Mouse (Mus musculus) embryonic facial prominence, embryonic 14.5 days (tissue): ENCODE results near the gene Vps51. TPM values are rescaled to one million over a fixed set of nuclear protein-coding genes. Genes with fewer than 3 reads are reported as not detected.

Experiments
- ATAC-seq: fragments of 200-750 bp; cut with Nextera tagmentation; 2 replicates; pipeline ENCODE4 v1.8.0; 2017; ENCODE audit warnings: low read depth, moderate number of reproducible peaks, moderate TSS enrichment
- DNase-seq: peaks from one replicate; pipeline ENCODE4 v3.0.0-alpha.2; 2015; ENCODE audit warnings: low spot score
- H3K27ac ChIP-seq: fragments of 300-500 bp; sonication (generic); replicated peaks from 2 replicates; pipeline ENCODE4 v1.5.1; 2014; ENCODE audit warnings: low read depth, mild to moderate bottlenecking, low read length, moderate library complexity
- H3K27me3 ChIP-seq: fragments of 300-500 bp; sonication (generic); replicated peaks from 2 replicates; pipeline ENCODE4 v1.6.1; 2014; ENCODE audit warnings: low read length; ENCODE audit not compliant: control insufficient read depth, insufficient read depth
- H3K36me3 ChIP-seq: fragments of 300-500 bp; sonication (generic); 2 replicates; pipeline ENCODE4 v1.6.1; 2014; ENCODE audit warnings: low read length, mixed read lengths; ENCODE audit not compliant: control insufficient read depth, insufficient read depth
- H3K4me1 ChIP-seq: fragments of 300-500 bp; sonication (generic); 2 replicates; pipeline ENCODE4 v1.6.1; 2014; ENCODE audit warnings: antibody characterized with exemption, low read length; ENCODE audit not compliant: control insufficient read depth, insufficient read depth
- H3K4me2 ChIP-seq: fragments of 300-500 bp; sonication (generic); 2 replicates; pipeline ENCODE4 v1.6.1; 2014; ENCODE audit warnings: low read depth, mild to moderate bottlenecking, low read length, moderate library complexity, mixed read lengths
- H3K4me3 ChIP-seq: fragments of 300-500 bp; sonication (generic); 2 replicates; pipeline ENCODE4 v1.5.1; 2014; ENCODE audit warnings: low read depth, mild to moderate bottlenecking, low read length
- H3K9ac ChIP-seq: fragments of 300-500 bp; sonication (generic); 2 replicates; pipeline ENCODE4 v1.6.1; 2014; ENCODE audit warnings: low read depth, mild to moderate bottlenecking, low read length, moderate library complexity, mixed read lengths
- H3K9me3 ChIP-seq: fragments of 300-500 bp; sonication (generic); 2 replicates; pipeline ENCODE4 v1.6.1; 2016; ENCODE audit warnings: low read length; ENCODE audit not compliant: control insufficient read depth
- WGBS: fragments of 180-500 bp; shearing (Covaris S2); extraction: QIAGEN DNeasy Blood & Tissue Kit; methylation state at CpG from one replicate; pipeline ENCODE4 v1.1.7; 2014; 5-methylcytosine and 5-hydroxymethylcytosine counted together
- polyA plus RNA-seq: library from polyadenylated mRNA; unstranded; fragments of >200 nt; fragmentation: Nextera tagmentation; extraction: Ambion mirVana; gene quantifications from 2 replicates; pipeline ENCODE4 v1.2.1, GENCODE M21; 2014

Vps51 gene
- polyA plus RNA-seq, 1 experiment from 2014 or later: 52.0 TPM

DNA sequence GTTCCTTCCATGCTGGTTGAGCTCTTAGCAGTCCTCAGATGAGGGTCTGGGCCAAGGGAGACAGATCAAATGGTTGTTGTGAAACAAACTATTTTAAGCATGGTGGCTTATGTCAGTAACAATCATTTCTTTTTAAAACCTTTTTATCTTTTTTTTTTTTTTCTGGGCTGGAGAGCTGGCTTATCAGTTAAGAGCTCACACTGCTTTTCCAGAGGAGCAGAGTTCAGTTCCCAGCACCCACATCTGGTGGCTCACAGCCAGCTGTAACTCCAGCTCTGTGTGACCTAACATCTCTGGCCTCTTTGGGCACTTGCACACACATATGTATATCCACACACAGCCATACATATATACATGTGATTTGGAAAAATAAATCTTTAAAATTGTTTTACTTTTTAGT lies 39.3 kb downstream of the Vps51 start:
- H3K9ac ChIP-seq: no peak overlapping the region

GRCm38 (mm10) chr19:6035966-6036585 lies 41.0 kb downstream of the Vps51 start:
- H3K4me1 ChIP-seq: no peaks in the 10 kb centered on the region
- no peak for ATAC-seq
- H3K27ac ChIP-seq: no peak overlapping the region
- no peak for DNase-seq
- WGBS: 53% methylated on average over 9 of the region's 9 CpGs
- no peak overlapping the region for H3K4me3 ChIP-seq
- H3K36me3 ChIP-seq: no peaks in the 10 kb centered on the region
- H3K27me3 ChIP-seq: no peaks in the 10 kb centered on the region
- no peak overlapping the region for H3K9ac ChIP-seq
- no peaks in the 10 kb centered on the region for H3K9me3 ChIP-seq
- H3K4me2 ChIP-seq: no peak overlapping the region

More for the DNA sequence above, 39.3 kb downstream of the Vps51 start:
- no peaks in the 10 kb centered on the region for H3K36me3 ChIP-seq
- no peak overlapping the region for H3K4me2 ChIP-seq
- no peaks in the 10 kb centered on the region for H3K27me3 ChIP-seq
- H3K9me3 ChIP-seq: no peaks in the 10 kb centered on the region
- H3K4me3 ChIP-seq: no peak overlapping the region
- H3K4me1 ChIP-seq: no peaks in the 10 kb centered on the region
- ATAC-seq (no peak), DNase-seq (no peak)
- H3K27ac ChIP-seq: no peak overlapping the region

- DNase-seq (no peak), ATAC-seq (no peak)
- Histone ChIP-seq H3K27me3 (no peaks in the 10 kb centered on the region), H3K9ac (no peak overlapping the region), H3K36me3 (no peaks in the 10 kb centered on the region), H3K4me1 (no peaks in the 10 kb centered on the region), H3K27ac (no peak overlapping the region), H3K4me2 (no peak overlapping the region), H3K4me3 (no peak overlapping the region), H3K9me3 (no peaks in the 10 kb centered on the region)
- WGBS: 72% methylated on average over 14 of the region's 14 CpGs
Observed at GRCm38 (mm10) chr19:6030520-6031280, 46.3 kb downstream of the Vps51 start.

- WGBS: 75% methylated on average over 9 of the region's 9 CpGs
- no peak for DNase-seq
- no peak overlapping the region for H3K4me3 ChIP-seq
Observed at GRCm38 (mm10) chr19:6029426-6029825, 47.6 kb downstream of the Vps51 start.

GRCm38 (mm10) chr19:6028991-6029390 lies 48.0 kb downstream of the Vps51 start:
- Histone ChIP-seq H3K4me1 (no peaks in the 10 kb centered on the region), H3K4me2 (no peak overlapping the region), H3K4me3 (no peak overlapping the region), H3K36me3 (no peaks in the 10 kb centered on the region), H3K27me3 (no peaks in the 10 kb centered on the region), H3K9ac (no peak overlapping the region), H3K9me3 (no peaks in the 10 kb centered on the region), H3K27ac (no peak overlapping the region)
- ATAC-seq (no peak), DNase-seq (no peak)
- 60% methylated on average over 6 of the region's 6 CpGs for WGBS

More at GRCm38 (mm10) chr19:6029426-6029825, 47.6 kb downstream of the Vps51 start:
- no peak for ATAC-seq
- no peak overlapping the region for H3K4me2 ChIP-seq
- no peaks in the 10 kb centered on the region for H3K27me3 ChIP-seq
- H3K9ac ChIP-seq: no peak overlapping the region
- no peaks in the 10 kb centered on the region for H3K9me3 ChIP-seq
- no peaks in the 10 kb centered on the region for H3K36me3 ChIP-seq
- no peaks in the 10 kb centered on the region for H3K4me1 ChIP-seq
- no peak overlapping the region for H3K27ac ChIP-seq

DNA sequence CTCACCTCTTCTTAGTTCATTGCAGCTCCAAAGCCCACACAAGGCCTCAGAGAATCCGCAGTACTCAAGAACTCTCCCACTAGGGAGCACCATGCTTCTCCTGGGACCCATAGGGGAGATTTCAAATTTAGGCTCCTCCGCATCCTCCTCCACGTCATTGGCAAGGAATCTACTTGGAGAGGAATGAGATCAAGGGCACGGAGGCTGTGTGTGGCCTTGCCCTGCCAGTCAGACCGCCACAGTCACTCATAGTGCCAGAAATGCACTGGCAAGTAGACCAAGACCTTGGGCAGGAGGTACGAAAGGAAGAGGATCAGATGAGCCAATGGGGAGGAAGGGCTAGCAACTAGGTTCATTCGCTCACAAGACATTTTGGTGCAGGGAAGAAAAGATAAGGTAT lies 53.1 kb downstream of the Vps51 start:
- Histone ChIP-seq H3K27ac (no peak overlapping the region), H3K9me3 (no peaks in the 10 kb centered on the region), H3K9ac (no peak overlapping the region), H3K4me1 (no peaks in the 10 kb centered on the region), H3K27me3 (no peaks in the 10 kb centered on the region), H3K4me3 (no peak overlapping the region), H3K4me2 (no peak overlapping the region), H3K36me3 (no peaks in the 10 kb centered on the region)
- WGBS: 81% methylated on average over 7 of the region's 7 CpGs
- DNase-seq: no peak
- no peak for ATAC-seq

DNA sequence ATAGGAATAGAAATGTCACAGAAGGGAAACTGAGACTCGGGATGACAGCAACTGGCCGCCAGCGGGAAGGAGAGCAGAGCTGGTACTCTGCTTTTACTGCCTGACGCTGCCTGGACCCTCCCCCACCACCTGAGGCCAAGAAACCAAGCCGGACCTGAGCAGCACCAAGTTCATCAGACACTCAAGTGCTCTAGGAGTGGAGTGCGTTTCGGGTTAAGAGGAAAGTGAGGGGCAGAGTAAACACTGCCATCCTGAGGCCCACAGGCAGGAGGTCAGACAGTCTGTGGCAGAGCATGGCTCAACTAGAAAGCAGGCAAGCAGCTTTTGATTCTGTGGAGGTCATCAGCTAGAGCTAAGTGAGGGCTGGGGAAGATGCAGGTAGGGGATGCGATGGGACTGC lies 54.0 kb downstream of the Vps51 start:
- Histone ChIP-seq H3K9ac (no peak overlapping the region), H3K4me2 (no peak overlapping the region), H3K27me3 (no peaks in the 10 kb centered on the region), H3K36me3 (no peaks in the 10 kb centered on the region), H3K4me3 (no peak overlapping the region), H3K4me1 (no peaks in the 10 kb centered on the region), H3K27ac (no peak overlapping the region), H3K9me3 (no peaks in the 10 kb centered on the region)
- no peak for DNase-seq
- WGBS: 61% methylated on average over 8 of the region's 8 CpGs
- no peak for ATAC-seq

DNA sequence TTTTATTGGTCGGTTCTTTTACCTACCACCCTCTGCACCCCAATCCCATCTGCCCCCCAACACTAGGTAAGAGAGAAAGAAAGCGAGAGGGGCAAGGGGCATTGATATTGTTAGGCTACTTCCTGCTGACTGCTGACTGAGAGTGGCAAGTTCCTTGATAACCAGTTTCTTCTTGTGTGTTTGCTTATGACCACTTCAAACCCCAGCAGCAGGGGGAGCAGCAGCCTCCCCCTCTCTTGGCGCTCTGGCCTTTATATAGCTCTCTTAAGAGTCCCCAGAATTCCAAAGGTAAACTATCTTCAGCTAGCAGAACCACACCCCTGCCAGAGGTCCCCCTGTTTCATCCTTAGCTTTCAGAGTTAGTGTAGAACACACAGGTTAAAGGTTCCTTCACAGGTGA lies 56.8 kb downstream of the Vps51 start:
- Histone ChIP-seq H3K36me3 (no peaks in the 10 kb centered on the region), H3K27ac (no peak overlapping the region), H3K9ac (no peak overlapping the region), H3K4me1 (no peaks in the 10 kb centered on the region), H3K4me3 (no peak overlapping the region), H3K4me2 (no peak overlapping the region), H3K27me3 (no peaks in the 10 kb centered on the region), H3K9me3 (no peaks in the 10 kb centered on the region)
- 57% methylated on average over 3 of the region's 3 CpGs for WGBS
- ATAC-seq: no peak
- no peak for DNase-seq
